Mouse (Mus musculus): ENCODE measurements around the gene Igsf9. TPM values are rescaled to one million over a fixed set of nuclear protein-coding genes. Genes with fewer than 3 reads are reported as not detected.
A peak's percentile ranks its signal among the peaks of the same experiment; 100 is the strongest.

Gene Igsf9
- polyA plus RNA-seq, 2 experiments = 0.60 to 2.1 TPM

DNA sequence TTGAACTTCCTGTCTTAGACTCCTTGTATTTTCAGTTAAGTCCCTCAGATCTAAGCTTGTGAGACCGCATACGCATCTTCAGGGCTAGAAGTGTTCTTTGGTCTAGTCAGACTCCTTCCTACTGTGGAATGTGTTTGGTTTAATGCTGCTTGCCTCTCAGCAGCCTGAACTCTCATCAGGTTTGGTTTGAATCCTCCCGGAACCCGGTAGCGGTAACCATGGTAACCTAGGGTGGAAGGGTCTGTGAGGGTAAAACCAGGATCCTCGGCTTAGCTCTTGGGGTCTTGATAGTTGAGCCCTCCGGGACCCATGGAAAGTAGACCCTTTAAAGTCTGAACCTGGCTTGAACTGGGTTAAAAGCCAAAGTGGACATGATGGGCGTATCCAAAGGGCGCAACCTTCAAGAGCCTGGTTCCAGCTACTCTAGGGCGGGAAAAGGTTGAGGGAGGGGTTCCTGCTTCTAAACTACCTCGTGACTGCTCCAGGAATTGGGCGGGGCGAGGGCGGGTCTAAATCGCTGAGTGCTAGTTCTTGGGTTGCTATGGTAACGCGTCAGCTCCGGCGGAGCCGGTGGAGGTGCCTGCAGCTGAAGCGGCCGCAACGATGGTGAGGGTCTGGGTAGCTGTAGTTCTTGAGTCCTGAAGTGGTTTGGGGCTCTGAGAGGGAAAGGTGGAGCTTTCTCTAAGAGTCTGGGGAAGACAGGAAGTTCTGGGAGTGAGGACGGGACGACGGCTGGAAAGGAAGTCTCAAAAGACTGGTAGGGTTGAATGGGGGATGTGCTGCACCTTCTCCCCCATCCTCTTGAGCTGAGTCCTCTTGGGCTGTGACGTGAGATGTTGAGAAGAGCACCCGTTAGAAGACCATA is 39.2 kb downstream of the Igsf9 start, which contains the start of gene Cfap45:
Gene Cfap45 (plus strand): TSS at position 226 of the 865 bp plus-strand sequence.
- no peak for TF ChIP-seq EP300 (IDR thresholded peaks at IDR 0.05; ENCODE audit: low read depth)
- peak within 1 kb of the TSS; percentile 16 to 34; a peak in 3 of 4 replicates for H3K4me3 ChIP-seq (ENCODE audit: insufficient read depth in 1 of 2, low read depth in 2 of 2, low read length in 2 of 2)
- H3K9ac ChIP-seq (replicated peaks) = no peak within 1 kb of the TSS
- no peaks in the 10 kb centered on the region for H3K27me3 ChIP-seq (ENCODE audit: control insufficient read depth, insufficient read depth, low read length)
- peaks cover 0 to 4% of the 10 kb centered on the region in 2 experiments; a peak in 1 of 4 replicates for H3K4me1 ChIP-seq (replicated peaks; ENCODE audit: control insufficient read depth in 2 of 2, insufficient read depth in 2 of 2, low read length in 1 of 2)
- no peaks in the 10 kb centered on the region for H3K36me3 ChIP-seq (replicated peaks; ENCODE audit: control insufficient read depth, insufficient read depth, low read depth)
- H3K27ac ChIP-seq = no peak within 1 kb of the TSS
- WGBS (ENCODE audit: insufficient replicate concordance) = 5% methylated on average over 28 of the region's 28 CpGs
- peak; percentile 56 for ATAC-seq (ENCODE audit: insufficient read depth)
- H3K9me3 ChIP-seq (ENCODE audit: control insufficient read depth, low read length) = no peaks in the 10 kb centered on the region
- DNase-seq (ENCODE audit: low read depth in 3 of 3, low spot score in 3 of 3) = peak in 2 of 3 experiments; percentile 38 to 66
- H3K4me2 ChIP-seq (ENCODE audit: low read depth) = peak within 1 kb of the TSS; percentile 42

DNA sequence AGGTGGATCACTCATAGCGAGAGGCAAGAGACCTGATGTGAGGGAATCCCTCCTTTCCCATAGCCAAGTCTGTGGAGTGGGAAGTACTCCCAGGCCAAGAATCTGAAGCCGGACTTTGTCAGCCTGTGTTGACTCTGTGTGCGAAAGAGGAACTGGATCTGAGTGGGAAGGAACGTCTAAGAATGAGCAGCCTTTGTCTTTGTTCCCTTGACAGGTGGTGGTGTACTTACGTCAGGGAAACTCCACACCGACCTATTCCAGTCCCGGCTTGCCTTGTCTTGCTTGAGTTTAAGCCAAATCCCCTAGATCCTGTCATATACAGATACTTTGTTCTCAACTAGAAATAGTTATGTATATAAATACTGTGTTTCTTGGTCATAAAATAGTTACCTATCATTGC is 40.9 kb downstream of the Igsf9 start:
- Histone ChIP-seq H3K27me3 (ENCODE audit: control insufficient read depth, insufficient read depth, low read length) (peaks cover 7% of the 10 kb centered on the region; the same call in 1 of the 2 replicates), H3K27ac (no peak overlapping the region)
- WGBS (ENCODE audit: insufficient replicate concordance) = 24% methylated on average over 7 of the region's 7 CpGs

DNA sequence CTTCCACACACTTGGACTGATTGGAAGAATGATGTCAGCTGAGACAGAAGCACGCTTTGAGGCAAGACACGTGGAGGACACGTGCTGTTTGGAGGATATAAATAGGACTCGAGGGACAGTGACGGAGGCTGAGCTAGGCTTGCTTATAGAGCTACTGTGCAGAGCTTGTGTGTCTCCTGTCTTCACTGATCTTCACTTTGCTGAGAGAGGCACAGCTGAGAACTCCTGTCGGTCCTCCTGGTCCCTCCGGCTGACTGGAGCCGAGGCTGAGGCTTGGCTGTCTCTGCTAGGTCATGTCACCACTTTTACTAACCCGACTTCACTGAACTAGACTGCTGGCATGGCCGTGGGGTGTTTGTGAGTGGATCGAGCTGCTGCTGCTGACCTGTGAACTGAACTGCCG is 42.1 kb downstream of the Igsf9 start:
- H3K27me3 ChIP-seq (ENCODE audit: control insufficient read depth, insufficient read depth, low read length) = peaks cover 8% of the 10 kb centered on the region; the same call in 1 of the 2 replicates
- DNase-seq (ENCODE audit: low read depth in 3 of 3, low spot score in 3 of 3) = no peak

More for the DNA sequence above, 40.9 kb downstream of the Igsf9 start:
- TF ChIP-seq EP300 (IDR thresholded peaks at IDR 0.05; ENCODE audit: low read depth) (no peak), CTCF (IDR thresholded peaks at IDR 0.05; ENCODE audit: low read depth) (no peak)
- Histone ChIP-seq H3K4me1 (replicated peaks; ENCODE audit: control insufficient read depth in 2 of 2, insufficient read depth in 2 of 2, low read length in 1 of 2) (peaks cover 0 to 12% of the 10 kb centered on the region in 2 experiments; a peak in 2 of 4 replicates), H3K4me2 (ENCODE audit: low read depth) (no peak overlapping the region), H3K4me3 (ENCODE audit: insufficient read depth in 1 of 2, low read depth in 2 of 2, low read length in 2 of 2) (no peak overlapping the region), H3K9ac (replicated peaks) (no peak overlapping the region), H3K36me3 (replicated peaks; ENCODE audit: control insufficient read depth, insufficient read depth, low read depth) (no peaks in the 10 kb centered on the region), H3K9me3 (ENCODE audit: control insufficient read depth, low read length) (no peaks in the 10 kb centered on the region)
- no peak for DNase-seq (ENCODE audit: low read depth in 3 of 3, low spot score in 3 of 3)
- no peak for ATAC-seq (ENCODE audit: insufficient read depth)

DNA sequence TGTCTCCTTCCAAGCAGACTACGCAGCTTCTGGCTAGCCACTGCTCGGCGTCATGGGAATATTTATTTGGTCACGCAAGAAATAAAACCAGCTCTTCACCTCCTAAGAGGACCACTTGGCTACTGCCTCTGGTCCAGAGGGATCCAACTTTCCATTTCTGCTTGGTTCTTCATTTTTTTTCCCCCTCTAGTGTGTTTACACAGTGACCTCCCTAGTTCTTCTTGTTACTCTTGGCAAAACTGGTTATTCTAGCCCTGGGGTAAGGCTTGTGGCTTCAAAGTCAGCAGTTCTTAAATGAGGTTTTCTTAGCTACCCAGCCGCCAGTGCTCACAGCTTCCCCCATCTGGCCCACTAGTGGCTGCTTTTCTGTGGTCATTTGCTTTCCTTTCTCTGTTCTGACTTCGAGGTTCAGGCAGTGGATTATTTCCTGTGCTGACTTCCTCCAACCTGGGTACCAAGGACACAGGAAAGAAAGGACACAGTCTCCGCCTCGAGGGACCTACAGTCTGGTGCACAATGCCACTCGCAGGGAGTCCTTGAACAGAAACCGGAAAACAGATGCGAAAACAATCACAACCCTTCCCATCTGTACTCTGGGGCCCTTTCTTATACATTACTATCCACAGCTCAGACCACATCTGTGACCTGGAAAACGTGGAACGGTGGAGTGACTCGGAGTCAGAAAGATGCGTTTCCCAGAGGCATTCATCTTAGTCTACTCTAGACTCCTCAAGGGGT is 43.6 kb downstream of the Igsf9 start:
- Histone ChIP-seq H3K9me3 (ENCODE audit: control insufficient read depth, low read length) (no peaks in the 10 kb centered on the region), H3K27ac (no peak overlapping the region), H3K9ac (replicated peaks) (no peak overlapping the region), H3K4me3 (ENCODE audit: insufficient read depth in 1 of 2, low read depth in 2 of 2, low read length in 2 of 2) (no peak overlapping the region), H3K4me2 (ENCODE audit: low read depth) (no peak overlapping the region; the same call in 1 of the 2 replicates), H3K4me1 (replicated peaks; ENCODE audit: control insufficient read depth in 2 of 2, insufficient read depth in 2 of 2, low read length in 1 of 2) (peaks cover 0 to 12% of the 10 kb centered on the region in 2 experiments; a peak in 2 of 4 replicates), H3K27me3 (ENCODE audit: control insufficient read depth, insufficient read depth, low read length) (peaks cover 8% of the 10 kb centered on the region; the same call in 1 of the 2 replicates), H3K36me3 (replicated peaks; ENCODE audit: control insufficient read depth, insufficient read depth, low read depth) (no peaks in the 10 kb centered on the region)
- TF ChIP-seq EP300 (IDR thresholded peaks at IDR 0.05; ENCODE audit: low read depth) = no peak
- 0 out of 2 replicates have a peak, but pooled peaks have one; percentile 15 for TF ChIP-seq CTCF (IDR thresholded peaks at IDR 0.05; ENCODE audit: low read depth)
- ATAC-seq (ENCODE audit: insufficient read depth) = peak; percentile 30
- WGBS (ENCODE audit: insufficient replicate concordance) = 15% methylated on average over 15 of the region's 15 CpGs
- DNase-seq (ENCODE audit: low read depth in 3 of 3, low spot score in 3 of 3) = no peak

More for the DNA sequence above, 42.1 kb downstream of the Igsf9 start:
- WGBS (ENCODE audit: insufficient replicate concordance) = 61% methylated on average over 12 of the region's 12 CpGs
- no peaks in the 10 kb centered on the region for H3K9me3 ChIP-seq (ENCODE audit: control insufficient read depth, low read length)
- no peak for TF ChIP-seq CTCF (IDR thresholded peaks at IDR 0.05; ENCODE audit: low read depth)
- no peak for TF ChIP-seq EP300 (IDR thresholded peaks at IDR 0.05; ENCODE audit: low read depth)
- no peak for ATAC-seq (ENCODE audit: insufficient read depth)
- H3K9ac ChIP-seq (replicated peaks) = no peak overlapping the region
- no peaks in the 10 kb centered on the region for H3K36me3 ChIP-seq (replicated peaks; ENCODE audit: control insufficient read depth, insufficient read depth, low read depth)
- H3K4me2 ChIP-seq (ENCODE audit: low read depth) = no peak overlapping the region
- H3K4me3 ChIP-seq (ENCODE audit: insufficient read depth in 1 of 2, low read depth in 2 of 2, low read length in 2 of 2) = no peak overlapping the region
- H3K4me1 ChIP-seq (replicated peaks; ENCODE audit: control insufficient read depth in 2 of 2, insufficient read depth in 2 of 2, low read length in 1 of 2) = peaks cover 0 to 12% of the 10 kb centered on the region in 2 experiments; a peak in 2 of 4 replicates
- H3K27ac ChIP-seq = no peak overlapping the region
